Mouse (Mus musculus) E14TG2a.4 (cell line): Measurements from ENCODE around the gene Ccdc88b.

Experiments
- H3K27me3 ChIP-seq: 2 replicates; pipeline ENCODE4 v1.6.1; 2014; ENCODE audit warnings: low read length, control low read depth; ENCODE audit not compliant: insufficient read depth
- H3K36me3 ChIP-seq: 2 replicates; pipeline ENCODE4 v1.6.1; 2014; ENCODE audit warnings: low read length, control low read depth; ENCODE audit not compliant: insufficient read depth
- H3K4me1 ChIP-seq: replicated peaks from 2 replicates; pipeline ENCODE4 v1.6.1; 2014; ENCODE audit warnings: low read depth, low read length, control low read depth
- H3K4me3 ChIP-seq: replicated peaks from 2 replicates; pipeline ENCODE4 v1.5.1; 2014; ENCODE audit warnings: mild to moderate bottlenecking, low read length
- H3K9me3 ChIP-seq: 2 replicates; pipeline ENCODE4 v1.6.1; 2014; ENCODE audit warnings: low read length, control low read depth
- CTCF ChIP-seq: conservative IDR thresholded peaks from 2 replicates; pipeline ENCODE4 v1.5.1; 2014; ENCODE audit warnings: low read length
- NANOG ChIP-seq: IDR thresholded peaks from 2 replicates; pipeline ENCODE4 v1.6.1; 2014; ENCODE audit warnings: borderline replicate concordance, low read length, mixed read lengths
- POU5F1 ChIP-seq: IDR thresholded peaks from 2 replicates; pipeline ENCODE4 v1.6.1; 2014; ENCODE audit warnings: low read length, borderline replicate concordance

Gene Ccdc88b

DNA sequence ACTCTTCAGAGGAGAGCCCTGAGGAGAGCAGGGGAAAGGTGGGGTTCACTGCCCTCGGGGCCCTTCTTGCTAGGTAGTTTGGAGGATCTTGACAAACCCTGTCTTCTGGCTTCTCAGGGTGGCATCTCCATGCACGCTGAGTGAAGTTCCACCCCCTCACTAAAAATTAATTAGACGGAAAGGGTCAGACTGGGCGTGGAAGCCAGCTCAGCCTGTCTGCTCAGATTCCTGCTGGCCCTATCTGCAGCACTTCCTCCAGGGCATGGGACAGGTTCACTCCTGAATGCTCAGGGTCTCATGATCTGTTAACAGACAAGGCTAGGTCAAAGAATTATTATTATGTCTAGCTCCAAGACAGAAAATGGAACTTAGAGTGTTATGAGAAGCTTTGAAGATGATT, 34.5 kb upstream of the Ccdc88b start:
- Histone ChIP-seq H3K9me3 (peaks cover 27% of the 10 kb centered on the region), H3K36me3 (no peaks in the 10 kb centered on the region), H3K27me3 (no peaks in the 10 kb centered on the region), H3K4me1 (peaks cover 8% of the 10 kb centered on the region), H3K4me3 (no peak overlapping the region)
- TF ChIP-seq CTCF (no peak), NANOG (no peak), POU5F1 (no peak)

DNA sequence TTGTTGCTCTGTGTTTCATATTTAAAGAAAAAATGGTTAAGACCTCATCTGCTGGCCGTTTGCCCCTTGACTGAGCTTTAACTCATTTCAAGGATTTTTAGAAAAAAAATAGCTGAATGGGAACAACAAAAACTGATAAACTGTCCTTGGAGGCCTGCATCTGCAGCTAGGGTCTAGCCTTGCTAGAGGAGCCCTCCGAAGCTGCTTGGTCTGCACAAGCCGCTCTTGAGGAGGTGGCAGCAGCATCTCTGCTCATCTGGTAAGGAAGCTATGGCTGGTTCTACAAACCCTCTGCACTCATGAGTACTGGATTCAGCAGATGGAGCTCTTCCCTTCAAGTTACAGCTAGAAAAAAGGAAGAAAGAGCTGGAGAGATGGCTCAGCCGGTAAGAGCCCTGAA, 20.0 kb upstream of the Ccdc88b start:
- H3K9me3 ChIP-seq, result no peaks in the 10 kb centered on the region
- H3K36me3 ChIP-seq, result no peaks in the 10 kb centered on the region
- H3K4me1 ChIP-seq, result peaks cover 10% of the 10 kb centered on the region; the same call in 1 of the 2 replicates
- H3K4me3 ChIP-seq, result no peak overlapping the region
- TF ChIP-seq CTCF (no peak), POU5F1 (no peak), NANOG (no peak)
- H3K27me3 ChIP-seq, result 0 out of 2 replicates have a peak, but pooled peaks cover 2% of the 10 kb centered on the region

DNA sequence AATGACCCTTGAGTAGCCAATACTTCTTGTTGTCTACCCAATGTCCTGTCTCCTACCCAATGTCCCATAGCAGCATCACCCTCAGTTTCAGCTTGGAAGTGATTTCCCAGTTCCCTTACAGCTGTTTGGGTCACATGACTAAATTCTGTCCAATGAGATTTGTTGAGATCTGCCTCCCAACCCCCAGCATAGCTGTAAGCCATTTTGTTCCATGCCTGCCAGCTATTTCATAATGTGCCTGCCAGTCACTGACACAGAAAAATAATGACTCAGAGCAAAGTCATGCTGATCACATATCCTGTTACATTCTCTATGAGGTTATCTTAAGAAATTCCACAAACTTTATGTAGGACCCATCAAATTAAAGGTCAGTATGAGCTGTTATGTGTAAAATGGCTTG, 18.8 kb upstream of the Ccdc88b start:
- H3K36me3 ChIP-seq, result no peaks in the 10 kb centered on the region
- 0 out of 2 replicates have a peak, but pooled peaks cover 2% of the 10 kb centered on the region for H3K27me3 ChIP-seq
- peaks cover 15% of the 10 kb centered on the region for H3K4me1 ChIP-seq
- no peaks in the 10 kb centered on the region for H3K9me3 ChIP-seq
- TF ChIP-seq POU5F1 (no peak), CTCF (no peak), NANOG (no peak)
- H3K4me3 ChIP-seq, result no peak overlapping the region

DNA sequence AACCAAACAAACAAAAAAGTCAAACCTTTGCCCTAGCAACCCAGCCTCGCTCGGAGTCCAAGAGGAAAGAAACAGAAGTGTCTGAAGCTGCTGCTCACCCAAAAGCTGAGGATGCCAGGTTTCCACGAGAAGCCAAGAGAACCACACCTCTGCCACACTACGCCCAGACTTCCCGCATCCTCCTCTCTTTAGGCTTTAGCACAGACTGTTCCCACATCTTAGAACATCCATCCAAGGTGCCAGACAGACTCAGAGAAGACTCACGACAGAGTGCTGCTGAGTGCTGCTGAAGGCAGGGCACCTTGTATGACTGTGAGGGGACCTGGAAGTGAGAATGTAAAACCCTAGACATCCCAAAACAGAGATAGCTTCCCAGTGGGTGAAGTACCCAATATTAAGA, 17.8 kb upstream of the Ccdc88b start:
- H3K4me3 ChIP-seq, result no peak overlapping the region
- TF ChIP-seq CTCF (no peak), NANOG (no peak), POU5F1 (no peak)
- peaks cover 23% of the 10 kb centered on the region for H3K4me1 ChIP-seq
- 0 out of 2 replicates have a peak, but pooled peaks cover 2% of the 10 kb centered on the region for H3K27me3 ChIP-seq
- H3K36me3 ChIP-seq, result no peaks in the 10 kb centered on the region
- H3K9me3 ChIP-seq, result no peaks in the 10 kb centered on the region

DNA sequence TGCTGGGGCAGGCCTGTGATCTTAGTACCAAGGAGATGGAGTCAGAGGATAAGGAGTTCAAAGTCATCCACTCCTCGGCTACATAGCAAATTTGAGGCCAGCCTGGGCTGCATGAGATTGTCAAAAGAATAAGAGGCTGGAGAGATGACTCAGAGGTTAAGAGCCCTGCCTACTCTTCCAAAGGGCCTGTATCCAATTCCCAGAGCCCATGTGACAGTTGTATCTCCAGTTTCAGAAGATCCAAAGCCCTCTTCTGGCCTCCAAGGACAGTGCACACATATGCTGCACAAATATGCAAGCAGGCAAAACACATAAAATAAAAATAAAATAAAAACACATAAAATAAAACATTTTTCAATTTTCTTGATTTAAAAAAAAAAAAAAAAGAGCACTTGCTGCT, 16.2 kb upstream of the Ccdc88b start:
- Histone ChIP-seq H3K36me3 (no peaks in the 10 kb centered on the region), H3K4me3 (no peak overlapping the region), H3K27me3 (0 out of 2 replicates have a peak, but pooled peaks cover 2% of the 10 kb centered on the region), H3K9me3 (no peaks in the 10 kb centered on the region), H3K4me1 (peaks cover 27% of the 10 kb centered on the region)
- no peak for TF ChIP-seq CTCF

- no peaks in the 10 kb centered on the region for H3K27me3 ChIP-seq
- TF ChIP-seq POU5F1 (no peak), CTCF (no peak)
These were observed 14.7 kb upstream of the Ccdc88b start for GRCm38 (mm10) chr19:6872701-6873100.

GRCm38 (mm10) chr19:6871574-6872271, 13.7 kb upstream of the Ccdc88b start:
- Histone ChIP-seq H3K4me3 (no peak overlapping the region), H3K4me1 (peaks cover 29% of the 10 kb centered on the region), H3K9me3 (no peaks in the 10 kb centered on the region), H3K36me3 (no peaks in the 10 kb centered on the region), H3K27me3 (no peaks in the 10 kb centered on the region)
- no peak for TF ChIP-seq NANOG
- TF ChIP-seq CTCF, result peak; percentile 45
- no peak for TF ChIP-seq POU5F1

More at GRCm38 (mm10) chr19:6872701-6873100, 14.7 kb upstream of the Ccdc88b start:
- H3K4me1 ChIP-seq, result peaks cover 29% of the 10 kb centered on the region
- H3K9me3 ChIP-seq, result no peaks in the 10 kb centered on the region
- no peaks in the 10 kb centered on the region for H3K36me3 ChIP-seq
- H3K4me3 ChIP-seq, result no peak overlapping the region

DNA sequence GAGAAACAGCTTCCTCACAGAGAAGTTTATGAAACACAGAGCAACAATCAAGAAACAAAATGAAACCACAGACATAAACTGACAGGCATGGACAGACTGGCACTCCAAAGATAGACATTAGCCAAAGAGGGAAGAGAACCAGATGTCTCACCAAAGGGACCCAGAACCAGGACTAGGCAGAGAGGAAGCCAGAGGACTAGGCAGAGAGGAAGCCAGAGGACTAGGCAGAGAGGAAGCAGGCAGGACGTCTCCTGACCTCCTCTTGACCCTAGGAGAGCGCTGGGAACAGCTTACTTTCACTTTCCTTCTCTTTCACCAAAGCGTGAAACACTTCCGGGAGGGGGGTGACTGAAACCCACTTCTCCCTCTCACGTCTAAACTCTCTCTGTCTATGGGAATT, 11.3 kb upstream of the Ccdc88b start:
- TF ChIP-seq CTCF, result no peak
- TF ChIP-seq NANOG, result no peak
- TF ChIP-seq POU5F1, result no peak

GRCm38 (mm10) chr19:6861451-6861850, 3.4 kb upstream of the Ccdc88b start:
- H3K9me3 ChIP-seq, result peaks cover 4% of the 10 kb centered on the region; the same call in 1 of the 2 replicates
- no peak overlapping the region for H3K4me3 ChIP-seq
- 0 out of 2 replicates have a peak, but pooled peaks cover 4% of the 10 kb centered on the region for H3K27me3 ChIP-seq
- peaks cover 27% of the 10 kb centered on the region for H3K4me1 ChIP-seq
- no peaks in the 10 kb centered on the region for H3K36me3 ChIP-seq
- TF ChIP-seq POU5F1 (no peak), NANOG (no peak), CTCF (no peak)

More for the DNA sequence above, 11.3 kb upstream of the Ccdc88b start:
- H3K36me3 ChIP-seq, result no peaks in the 10 kb centered on the region
- no peaks in the 10 kb centered on the region for H3K27me3 ChIP-seq
- peaks cover 4% of the 10 kb centered on the region; the same call in 1 of the 2 replicates for H3K9me3 ChIP-seq
- H3K4me3 ChIP-seq, result no peak overlapping the region
- H3K4me1 ChIP-seq, result peaks cover 37% of the 10 kb centered on the region
